Mouse (Mus musculus): ENCODE results near the gene Hvcn1.

The Hvcn1 gene

GRCm38 (mm10) chr5:122268858-122269604 is 62.4 kb downstream of the Hvcn1 start:
- no peak for DNase-seq

- DNase-seq: no peak
These were observed 66.2 kb downstream of the Hvcn1 start for GRCm38 (mm10) chr5:122272821-122273220.

GRCm38 (mm10) chr5:122274785-122275184 is 68.2 kb downstream of the Hvcn1 start:
- DNase-seq: peak; percentile 78 to 87

- DNase-seq: no peak
These were observed 72.3 kb downstream of the Hvcn1 start for GRCm38 (mm10) chr5:122278946-122279345.

GRCm38 (mm10) chr5:122279799-122280421 is 73.3 kb downstream of the Hvcn1 start:
- no peak for DNase-seq

GRCm38 (mm10) chr5:122280422-122280826 is 73.8 kb downstream of the Hvcn1 start:
- DNase-seq: no peak

- peak; percentile 69 to 88 for DNase-seq
These were observed 74.3 kb downstream of the Hvcn1 start for GRCm38 (mm10) chr5:122280827-122281462.

GRCm38 (mm10) chr5:122283828-122284182 is 77.2 kb downstream of the Hvcn1 start:
- DNase-seq: no peak

- DNase-seq: peak; percentile 95 to 97
These were observed 77.8 kb downstream of the Hvcn1 start, which contains the start of gene Pptc7 for GRCm38 (mm10) chr5:122284183-122285028. Pptc7 (plus strand) TSS chr5:122284365.

- peak; percentile 64 to 83 for DNase-seq
These were observed 78.6 kb downstream of the Hvcn1 start for GRCm38 (mm10) chr5:122285029-122285766.

GRCm38 (mm10) chr5:122285767-122286150 is 79.2 kb downstream of the Hvcn1 start:
- no peak for DNase-seq

- no peak for DNase-seq
These were observed 79.6 kb downstream of the Hvcn1 start for GRCm38 (mm10) chr5:122286191-122286590.

GRCm38 (mm10) chr5:122287026-122287425 is 80.4 kb downstream of the Hvcn1 start:
- DNase-seq: no peak

- DNase-seq: no peak
These were observed 81.7 kb downstream of the Hvcn1 start for GRCm38 (mm10) chr5:122288147-122288811.

GRCm38 (mm10) chr5:122291149-122291548 is 84.5 kb downstream of the Hvcn1 start:
- no peak for DNase-seq
